Mouse (Mus musculus) embryonic fibroblast, embryonic 13.5 days (primary cell): ENCODE results near the gene Tnfaip8l3.

ENCODE experiments used
- CTCF ChIP-seq: IDR thresholded peaks from 2 replicates; pipeline ENCODE4 v1.5.1; 2011; ENCODE audit warnings: mild to moderate bottlenecking, control low read depth, low read length, moderate library complexity, borderline replicate concordance; ENCODE audit not compliant: insufficient read depth
- POLR2A ChIP-seq: IDR thresholded peaks from 2 replicates; pipeline ENCODE4 v1.6.1; 2011; ENCODE audit warnings: low read depth, mild to moderate bottlenecking, control low read depth, low read length, moderate library complexity

DNA sequence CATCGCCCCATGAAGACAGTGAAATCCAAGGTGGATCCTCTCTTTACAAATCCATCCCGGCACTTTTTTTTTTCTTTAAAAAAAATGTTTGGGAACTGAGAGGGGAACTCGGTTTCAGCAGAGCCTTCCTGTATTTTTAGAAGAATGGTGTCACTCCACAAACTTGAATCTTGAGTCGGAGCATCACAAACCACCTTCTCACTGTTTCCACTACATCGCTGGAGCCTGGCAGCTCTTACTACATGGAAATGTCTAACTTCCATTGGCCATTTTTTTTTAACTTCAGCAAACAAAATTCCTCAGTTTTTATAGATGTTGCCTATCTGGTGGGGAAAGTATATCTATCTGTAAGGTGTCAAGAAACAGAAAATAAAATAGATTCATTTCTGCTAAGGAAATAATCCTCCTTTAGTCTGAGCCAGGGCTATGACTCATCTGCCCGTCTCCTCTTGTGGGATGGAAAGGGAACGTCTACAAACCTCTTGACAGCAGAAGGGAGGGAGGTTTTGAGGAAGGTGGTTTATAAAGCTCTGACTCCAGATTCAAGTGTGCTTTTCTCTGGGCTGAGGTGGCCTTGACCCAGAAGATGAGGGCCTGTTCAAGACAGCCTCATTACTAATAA lies 3.4 kb upstream of the Tnfaip8l3 start:
- TF ChIP-seq CTCF (no peak), POLR2A (no peak)
